Mouse (Mus musculus): ENCODE data around the gene Reg4.
A peak's percentile ranks its signal among the peaks of the same experiment; 100 is the strongest.

DNA sequence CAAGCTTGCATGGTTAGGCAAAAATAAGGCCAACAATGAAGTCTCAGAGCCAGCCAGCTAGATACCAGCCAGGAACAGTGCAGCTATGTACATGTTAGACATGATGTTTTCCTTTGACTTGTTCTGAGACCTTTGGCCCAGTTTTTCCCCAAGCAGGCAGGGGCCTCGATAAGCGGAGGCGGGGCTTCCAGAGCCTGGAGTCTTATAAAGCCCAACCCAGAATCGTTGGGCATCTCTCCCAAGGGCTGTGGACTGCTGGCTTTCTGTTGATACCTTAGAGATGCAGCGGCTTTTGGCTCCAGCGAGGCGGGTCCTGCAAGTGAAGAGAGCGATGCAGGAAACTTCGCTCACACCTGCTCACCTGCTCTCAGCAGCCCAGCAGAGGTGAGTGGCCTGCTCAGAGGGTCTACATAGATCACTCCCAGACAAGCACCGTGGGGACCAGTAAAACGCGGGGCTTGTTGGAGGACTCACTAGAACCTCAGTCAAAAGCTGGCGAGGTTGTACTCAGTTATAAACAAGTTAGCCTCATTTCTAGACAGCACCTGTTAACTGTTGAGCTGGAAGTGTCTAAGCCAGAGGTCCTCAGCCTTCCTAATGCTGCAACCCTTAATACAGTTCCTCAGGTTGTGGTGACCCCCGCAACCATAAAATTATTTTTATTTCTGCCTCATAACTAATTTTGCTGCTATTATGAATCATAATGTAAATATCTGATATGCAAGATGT lies 58.4 kb downstream of the Reg4 start, which contains the start of gene Hmgcs2:
- TF ChIP-seq POLR2A (IDR thresholded peaks at IDR 0.05; ENCODE audit: extremely low read depth, insufficient read depth, low read length) (peak; percentile 98), CTCF (IDR thresholded peaks at IDR 0.05; ENCODE audit: low read depth, low read length) (no peak)
